Mouse (Mus musculus): ENCODE data around the gene Olfr1128. TPM values are rescaled to one million over a fixed set of nuclear protein-coding genes. Genes with fewer than 3 reads are reported as not detected.
"Not testable (repeated sequence)": the region's sequence is repeated elsewhere in the genome, so short reads cannot be mapped to it uniquely, and the experiment has no call there.

The Olfr1128 gene
- total RNA-seq (2021), result not detected
- long read RNA-seq, experiment 1, result 0 reads
- long read RNA-seq, experiment 2, result 0 reads

DNA sequence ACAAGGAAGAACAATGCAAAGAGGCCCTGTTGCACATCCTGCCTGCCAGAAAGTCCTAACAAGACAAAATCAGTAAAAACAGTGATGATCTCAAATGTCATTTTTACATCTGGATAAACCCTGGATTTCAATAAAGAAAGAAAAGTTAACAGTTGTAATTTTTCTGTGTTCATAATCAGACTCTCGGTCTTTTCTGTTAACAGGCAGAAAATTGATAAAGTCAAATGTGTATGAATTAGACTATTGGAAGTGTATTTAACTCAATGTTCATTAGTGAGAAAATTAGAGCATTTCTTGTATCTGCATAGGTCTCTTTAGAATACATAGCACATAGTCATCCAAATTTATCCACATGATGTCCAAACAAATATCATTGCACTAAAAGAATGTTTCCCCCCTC, at the start of gene Olfr1128:
Olfr1128 (minus strand) TSS at position 101 of the 400 bp plus-strand sequence.
- DNase-seq (ENCODE audit: low spot score in 2 of 2), result no peak

DNA sequence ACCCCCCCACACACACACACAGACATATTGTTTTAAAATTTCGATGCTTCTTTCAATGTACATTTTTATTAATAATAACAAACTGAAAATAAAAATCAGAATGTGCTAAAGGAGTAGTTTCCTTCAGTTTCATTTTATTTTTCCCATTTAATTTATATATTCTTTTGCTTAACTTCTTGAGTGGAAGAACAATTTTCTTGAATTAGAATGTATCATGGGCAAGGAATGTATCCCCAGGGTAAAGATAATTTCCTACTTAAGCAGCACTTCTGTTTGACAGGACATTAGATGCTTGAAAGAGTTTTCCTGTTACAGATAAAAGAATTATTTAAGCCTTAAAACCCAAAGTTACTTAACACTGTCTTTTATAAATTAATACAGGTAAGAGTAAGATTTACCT, 28.3 kb upstream of the Olfr1128 start, which contains the start of gene Olfr1129:
Olfr1129 (plus strand) TSS at position 301 of the 400 bp plus-strand sequence.
- DNase-seq (ENCODE audit: low spot score in 2 of 2), result not testable (repeated sequence)

DNA sequence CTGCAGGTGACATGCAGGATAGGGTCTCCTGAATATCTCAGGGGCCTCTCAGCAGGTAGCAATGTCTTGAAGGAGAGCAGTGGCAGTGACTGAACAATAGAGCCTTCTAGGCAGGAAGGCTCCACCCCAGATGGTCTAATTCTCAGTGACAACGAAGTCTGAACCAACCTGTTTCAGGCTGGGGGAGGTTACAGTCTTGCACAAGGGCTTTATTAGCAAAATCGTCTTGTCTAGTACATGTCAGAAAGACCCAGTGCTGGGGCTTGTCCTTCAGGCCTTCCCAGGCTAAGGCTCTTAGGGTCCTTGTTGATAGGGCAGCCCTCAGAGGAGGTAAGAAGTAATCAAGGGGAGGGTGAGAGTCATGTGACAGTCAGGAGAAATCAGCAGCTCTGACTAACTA, 10.5 kb downstream of the Olfr1128 start:
- DNase-seq (ENCODE audit: low spot score in 2 of 2), result no peak

DNA sequence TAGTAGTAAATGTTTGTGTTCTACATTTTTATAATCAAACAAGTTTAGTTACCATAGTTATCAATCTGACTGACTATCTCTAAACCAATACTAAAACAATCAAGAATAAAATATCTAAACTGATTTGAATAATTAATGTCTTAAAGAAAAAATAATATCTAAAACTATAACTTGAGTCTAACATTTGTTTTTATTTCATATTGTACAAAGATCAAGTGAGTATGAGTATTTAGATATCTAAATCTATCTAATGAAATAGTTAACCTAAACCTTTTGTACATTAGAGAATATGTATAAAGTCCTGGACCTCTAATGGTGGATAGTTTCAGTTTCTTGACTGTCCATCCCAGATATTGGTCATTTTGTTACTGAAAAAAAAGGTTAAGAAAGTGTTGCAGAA, 13.8 kb downstream of the Olfr1128 start, which contains the start of gene Olfr153:
Olfr153 (plus strand) TSS at position 301 of the 400 bp plus-strand sequence.
- DNase-seq (ENCODE audit: low spot score in 2 of 2), result no peak

DNA sequence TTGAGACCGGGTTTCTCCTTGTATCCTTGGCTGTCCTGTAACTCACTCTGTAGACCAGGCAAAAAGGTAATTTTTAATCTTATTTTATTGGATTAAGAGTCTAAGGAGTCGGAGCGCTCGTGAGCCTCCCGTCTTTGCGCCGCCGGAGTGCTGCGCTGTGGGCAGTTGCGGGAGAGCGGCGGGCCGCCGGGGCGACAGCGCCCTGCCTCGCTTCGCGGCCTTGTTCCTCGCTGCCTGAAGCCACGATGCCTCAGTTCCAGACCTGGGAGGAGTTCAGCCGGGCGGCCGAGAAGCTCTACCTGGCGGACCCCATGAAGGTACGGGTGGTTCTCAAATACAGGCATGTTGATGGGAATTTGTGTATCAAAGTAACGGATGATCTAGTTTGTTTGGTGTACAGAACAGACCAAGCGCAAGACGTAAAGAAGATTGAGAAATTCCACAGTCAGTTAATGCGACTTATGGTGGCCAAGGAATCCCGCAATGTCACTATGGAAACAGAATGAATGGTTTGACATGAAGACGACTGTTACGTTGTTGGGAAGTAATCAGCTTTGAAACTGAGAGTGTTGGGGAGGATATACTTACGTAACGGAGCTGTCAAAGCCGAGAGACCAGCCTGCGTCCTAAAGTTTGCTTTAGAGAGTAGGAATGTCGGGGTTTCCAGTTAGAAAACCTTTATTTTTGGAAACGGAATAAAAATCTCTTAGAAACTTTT, 19.3 kb downstream of the Olfr1128 start:
- not testable (repeated sequence) for DNase-seq (ENCODE audit: low spot score in 2 of 2)

DNA sequence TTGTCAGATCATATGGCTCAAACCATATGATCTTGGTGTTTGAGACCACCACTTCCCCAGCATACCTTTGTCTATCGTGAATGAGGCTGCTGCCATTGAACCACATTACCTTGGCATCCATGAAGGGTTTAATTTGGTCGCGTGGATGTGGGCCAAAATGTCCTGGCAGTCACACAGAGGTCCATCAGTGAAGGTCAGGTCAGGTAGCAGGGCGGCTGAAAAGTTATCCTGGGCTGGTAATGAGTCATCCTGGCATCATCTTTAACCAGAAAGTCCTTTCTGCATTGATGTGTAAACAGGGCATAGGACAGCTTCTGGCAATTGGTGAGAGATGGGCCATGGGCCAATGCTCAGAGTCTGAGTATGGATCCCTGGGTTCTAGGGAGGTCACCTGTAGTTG, 24.7 kb downstream of the Olfr1128 start:
- DNase-seq (ENCODE audit: low spot score in 2 of 2), result no peak

DNA sequence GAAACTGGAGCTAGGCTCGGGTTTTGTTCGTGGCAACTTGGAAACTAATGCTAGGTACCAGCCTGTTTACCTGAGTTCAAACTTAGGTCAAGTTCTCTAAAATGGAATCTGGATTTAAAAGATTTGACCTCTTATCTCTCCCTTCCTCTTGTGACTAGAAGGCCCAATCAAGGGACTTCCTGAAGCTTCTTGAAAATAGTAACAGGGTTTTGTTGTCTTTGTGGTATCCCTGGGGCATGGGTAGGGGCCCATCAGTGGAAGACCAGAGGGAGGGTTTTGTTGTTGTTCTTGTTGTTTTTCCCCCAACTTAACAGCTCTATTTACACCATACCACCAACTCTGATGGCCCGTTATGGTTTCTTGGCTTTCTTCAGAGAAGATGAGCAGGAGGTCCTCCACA, 28.8 kb downstream of the Olfr1128 start:
- DNase-seq (ENCODE audit: low spot score in 2 of 2), result no peak

DNA sequence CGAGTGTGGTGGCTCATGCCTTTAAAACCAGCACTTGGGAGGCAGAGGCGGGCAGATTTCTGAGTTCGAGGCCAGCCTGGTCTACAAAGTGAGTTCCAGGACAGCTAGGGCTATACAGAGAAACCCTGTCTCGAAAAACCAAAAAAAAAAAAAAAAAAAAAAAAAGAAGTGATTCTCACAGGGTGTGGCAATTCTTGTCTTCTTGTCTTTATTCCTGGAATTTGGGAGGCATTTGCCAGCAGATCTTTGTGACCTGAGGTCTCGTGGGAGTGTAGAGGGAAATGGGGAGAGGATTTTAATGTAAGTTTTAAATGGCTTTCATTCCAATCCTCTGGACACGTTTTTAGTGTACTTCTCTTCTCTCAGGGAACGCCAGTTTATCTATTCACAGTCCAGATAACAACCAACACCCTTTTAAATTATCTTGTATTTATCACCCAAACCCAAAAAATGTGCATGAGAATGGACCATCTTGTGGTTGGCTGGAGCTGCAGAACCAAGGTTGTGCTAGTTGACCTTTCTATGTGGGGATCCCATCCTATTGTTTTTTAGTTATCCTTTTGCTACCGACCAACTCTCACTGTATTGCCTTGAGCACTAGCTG, 29.8 kb downstream of the Olfr1128 start:
- DNase-seq (ENCODE audit: low spot score in 2 of 2), result no peak

DNA sequence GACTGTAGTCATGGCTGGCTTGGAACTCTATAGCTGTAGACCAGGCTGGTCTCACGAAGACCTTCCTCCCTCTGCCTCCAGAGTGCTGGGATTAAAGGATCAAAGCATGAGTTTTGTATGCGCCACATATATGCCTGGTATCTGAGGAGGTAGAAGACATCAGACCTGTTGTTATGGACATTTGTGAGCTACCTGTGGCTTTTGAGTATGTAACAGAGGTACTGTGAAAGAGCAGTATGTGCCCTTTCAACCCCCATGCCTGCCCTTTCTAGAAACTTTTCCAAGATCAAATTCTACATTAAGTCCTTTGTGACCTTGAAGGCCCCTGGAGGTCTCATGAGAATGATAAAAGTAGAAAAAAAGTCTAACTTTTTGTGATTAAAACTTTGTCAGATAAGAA, 30.3 kb downstream of the Olfr1128 start:
- DNase-seq (ENCODE audit: low spot score in 2 of 2), result no peak

DNA sequence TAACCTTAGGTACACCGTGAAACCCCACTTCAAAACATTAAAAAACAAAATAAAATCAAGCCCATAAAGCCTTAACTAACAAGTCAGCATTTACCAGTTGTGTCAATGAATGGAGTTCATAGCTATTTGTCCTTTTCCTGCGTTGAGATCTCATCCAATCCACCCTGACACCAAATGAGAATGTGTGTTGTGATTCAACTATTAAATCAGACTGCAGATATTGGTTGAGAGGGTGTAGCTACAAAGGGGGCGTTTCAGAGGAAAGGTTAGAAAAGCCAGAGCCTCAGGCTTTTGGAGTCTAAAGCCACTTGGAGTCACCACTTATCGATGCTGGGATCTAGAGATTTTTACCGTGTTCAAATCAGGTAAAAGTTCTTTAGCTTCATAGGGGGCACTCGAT, 39.1 kb downstream of the Olfr1128 start, which contains the start of gene Pramel6:
Pramel6 (plus strand) TSS at position 301 of the 400 bp plus-strand sequence.
- DNase-seq (ENCODE audit: low spot score in 2 of 2), result no peak

DNA sequence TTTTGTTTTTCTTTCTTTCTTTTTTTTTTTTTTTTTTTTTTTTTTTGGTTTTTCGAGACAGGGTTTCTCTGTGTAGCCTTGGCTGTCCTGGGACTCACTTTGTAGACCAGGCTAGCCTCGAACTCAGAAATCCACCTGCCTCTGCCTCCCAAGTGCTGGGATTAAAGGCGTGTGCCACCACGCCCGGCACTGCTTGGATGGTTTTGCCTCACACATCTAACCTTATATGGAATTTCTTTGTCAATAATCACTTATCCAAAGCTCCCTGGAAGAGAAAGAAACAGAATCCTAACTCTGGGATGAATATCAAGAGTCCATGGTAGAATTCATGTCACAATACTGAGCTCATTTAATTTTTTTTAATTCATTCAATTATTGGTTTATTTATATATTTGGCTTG, 48.3 kb downstream of the Olfr1128 start, which contains the start of gene Pramel7:
Pramel7 (minus strand) TSS at position 101 of the 400 bp plus-strand sequence.
- not testable (repeated sequence) for DNase-seq (ENCODE audit: low spot score in 2 of 2)

Other genes with a start within 250 kb of the Olfr1128 start
- not detected for gene Olfr1118, start 238.0 kb downstream of the Olfr1128 start, total RNA-seq (2021)
- gene Olfr1120, start 190.7 kb downstream of the Olfr1128 start, total RNA-seq (2021), result not detected
- not detected for gene Olfr1121, start 175.6 kb downstream of the Olfr1128 start, total RNA-seq (2021)
- not detected for gene Olfr1122, start 159.7 kb downstream of the Olfr1128 start, total RNA-seq (2021)
- gene Olfr1123, start 128.9 kb downstream of the Olfr1128 start, total RNA-seq (2021), result not detected
- gene Olfr1124, start 115.3 kb downstream of the Olfr1128 start, total RNA-seq (2021), result not detected
- gene Olfr1126, start 91.6 kb downstream of the Olfr1128 start, total RNA-seq (2021), result not detected
- not detected for gene Pramel7, start 48.4 kb downstream of the Olfr1128 start, total RNA-seq (2021)
- gene Pramel6, start 39.0 kb downstream of the Olfr1128 start, total RNA-seq (2021), result not detected
- gene Olfr153, start 13.7 kb downstream of the Olfr1128 start, total RNA-seq (2021), result not detected
- not detected for gene Olfr1129, start 28.4 kb upstream of the Olfr1128 start, total RNA-seq (2021)
- gene Olfr1130, start 60.7 kb upstream of the Olfr1128 start, total RNA-seq (2021), result not detected
- not detected for gene Olfr1131, start 81.6 kb upstream of the Olfr1128 start, total RNA-seq (2021)
- not detected for gene Olfr1132, start 92.0 kb upstream of the Olfr1128 start, total RNA-seq (2021)
- gene Olfr1133, start 101.8 kb upstream of the Olfr1128 start, total RNA-seq (2021), result not detected
- not detected for gene Olfr1134, start 112.9 kb upstream of the Olfr1128 start, total RNA-seq (2021)
- gene Olfr1135, start 128.1 kb upstream of the Olfr1128 start, total RNA-seq (2021), result not detected
- not detected for gene Olfr1136, start 148.4 kb upstream of the Olfr1128 start, total RNA-seq (2021)
- not detected for gene Olfr1137, start 167.6 kb upstream of the Olfr1128 start, total RNA-seq (2021)
- not detected for gene Olfr1138, start 194.4 kb upstream of the Olfr1128 start, total RNA-seq (2021)
- gene Olfr1140, start 198.2 kb upstream of the Olfr1128 start, total RNA-seq (2021), result not detected
- gene Olfr1141, start 208.4 kb upstream of the Olfr1128 start, total RNA-seq (2021), result not detected
- not detected for gene Olfr152, start 233.9 kb upstream of the Olfr1128 start, total RNA-seq (2021)

All from adrenal gland, adult 18-20 months (tissue).